Mouse (Mus musculus) testis, postnatal 14 days (tissue): ENCODE measurements around the gene Dusp23.

Source experiments
- DNase-seq: peaks from one replicate; pipeline ENCODE4 v3.0.0; 2021; ENCODE audit warnings: low spot score

Gene Dusp23

DNA sequence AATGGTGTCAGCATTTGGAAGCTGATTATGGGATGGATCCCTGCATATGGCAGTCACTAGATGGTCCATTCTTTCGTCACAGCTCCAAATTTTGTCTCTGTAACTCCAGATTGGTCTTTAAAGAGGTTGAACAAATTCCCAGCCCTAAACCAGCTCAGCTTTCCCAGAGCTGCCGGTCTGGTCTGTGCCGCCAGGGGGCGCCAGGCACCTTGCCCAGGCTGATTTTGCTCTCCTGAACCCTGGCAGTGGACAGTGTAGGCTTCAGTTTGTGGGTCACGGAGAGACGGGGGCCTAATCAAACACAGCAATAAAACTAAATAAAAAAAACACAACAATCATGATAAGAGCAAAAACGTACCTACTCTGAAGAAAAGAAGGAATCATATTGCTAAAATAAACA is 13.5 kb downstream of the Dusp23 start:
- DNase-seq, result peak; percentile 43

- no peak for DNase-seq
Measured at GRCm38 (mm10) chr1:172618141-172618540, 14.6 kb downstream of the Dusp23 start.

DNA sequence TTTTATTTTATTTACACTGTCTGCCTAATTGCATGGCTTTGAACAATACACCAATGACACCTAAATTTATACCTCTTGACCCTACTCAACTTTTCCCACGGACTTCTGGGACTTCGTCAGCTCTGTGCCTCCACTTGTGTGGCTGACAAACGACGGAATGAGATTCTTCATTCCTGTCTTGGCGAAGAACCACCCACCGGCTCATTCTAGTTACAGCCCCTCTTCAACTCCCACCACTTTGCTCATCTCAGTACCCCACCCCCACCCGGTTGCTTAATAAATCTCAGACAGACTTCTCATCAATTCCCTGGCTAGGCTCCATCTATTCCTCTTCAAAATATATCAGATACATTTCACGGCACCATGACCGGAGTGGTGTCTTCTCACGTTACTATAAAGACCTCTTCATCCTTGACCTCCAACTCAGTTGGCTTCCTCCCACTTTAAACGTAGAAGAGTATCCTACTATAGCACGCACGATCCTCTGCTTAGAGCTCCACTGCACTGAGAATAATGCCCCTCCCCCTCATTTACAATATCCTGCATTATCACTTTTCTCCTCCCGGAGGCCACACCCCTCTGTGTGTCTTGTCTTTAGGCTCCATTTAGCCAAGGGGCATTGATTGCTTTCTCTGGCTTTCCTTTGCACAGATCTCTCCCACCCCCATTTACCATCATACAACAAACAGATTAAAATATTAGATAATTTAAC is 15.2 kb downstream of the Dusp23 start:
- no peak for DNase-seq

GRCm38 (mm10) chr1:172616537-172617300 is 16.0 kb downstream of the Dusp23 start:
- DNase-seq, result no peak

DNA sequence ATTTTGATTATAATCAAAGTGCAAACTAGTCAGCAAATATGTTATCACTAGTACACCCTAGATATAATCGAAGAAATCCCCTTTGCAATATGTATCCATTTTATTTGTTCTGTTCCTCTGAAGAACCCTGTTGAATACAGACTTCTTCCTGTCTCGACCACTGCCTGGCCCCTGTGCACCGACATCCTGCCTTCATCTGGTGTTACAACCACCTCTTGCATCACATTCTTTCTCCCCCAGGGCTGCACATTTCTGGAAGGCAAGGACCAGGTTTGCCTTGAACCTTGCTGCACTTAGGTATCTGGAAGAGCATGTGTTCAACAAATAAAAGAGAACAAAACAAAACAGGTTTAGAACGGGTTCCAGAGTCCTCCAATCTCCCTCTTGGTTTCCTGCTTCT is 17.4 kb downstream of the Dusp23 start:
- DNase-seq, result no peak

GRCm38 (mm10) chr1:172614654-172615053 is 18.1 kb downstream of the Dusp23 start:
- no peak for DNase-seq

GRCm38 (mm10) chr1:172612745-172613144 is 20.0 kb downstream of the Dusp23 start:
- no peak for DNase-seq

- DNase-seq, result no peak
Measured at GRCm38 (mm10) chr1:172611304-172611703, 21.5 kb downstream of the Dusp23 start.

DNA sequence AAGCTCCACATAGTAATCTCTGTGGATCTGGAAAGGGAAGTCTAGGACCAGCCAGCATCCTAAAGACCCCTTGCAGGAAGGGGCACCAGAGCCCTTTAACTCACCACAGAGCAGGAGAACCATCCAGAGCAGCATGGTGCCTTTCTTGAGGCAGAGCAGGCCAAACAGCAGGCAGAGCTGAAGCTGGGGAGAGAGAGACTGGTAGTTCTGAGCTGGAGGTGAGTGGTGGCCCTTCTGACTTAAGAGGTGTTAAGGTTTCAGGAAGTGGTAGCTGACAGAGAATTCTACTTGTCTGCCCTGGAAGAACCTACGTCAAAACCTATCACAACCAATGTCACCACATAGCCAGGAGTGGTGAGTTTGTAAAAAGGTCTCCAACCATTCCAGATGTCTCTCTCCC is 30.4 kb downstream of the Dusp23 start, which contains the start of gene Fcrl6:
Gene Fcrl6 (minus strand): TSS at position 226 of the 400 bp plus-strand sequence.
- no peak for DNase-seq

- no peak for DNase-seq
Measured at GRCm38 (mm10) chr1:172594495-172594894, 38.3 kb downstream of the Dusp23 start.

DNA sequence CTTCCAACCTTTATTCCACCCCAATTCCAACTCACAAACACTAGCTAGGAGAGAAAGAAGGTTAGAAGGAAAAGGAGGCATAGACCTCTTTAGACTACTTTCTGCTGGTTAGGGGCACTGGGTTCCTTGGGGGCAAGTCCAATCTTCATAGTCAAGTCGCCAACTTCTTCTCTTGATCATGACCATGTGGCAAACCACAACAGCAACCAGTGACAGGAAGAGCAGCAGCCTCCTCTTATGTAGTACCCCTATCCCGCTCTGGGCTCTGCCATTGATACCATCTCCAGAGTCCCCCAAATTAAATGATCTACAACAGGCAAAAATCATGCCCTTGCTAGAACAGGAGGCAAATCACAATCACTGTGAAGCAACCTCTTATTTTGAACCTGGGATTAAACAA is 38.8 kb downstream of the Dusp23 start:
- DNase-seq, result no peak

- DNase-seq, result no peak
Measured at GRCm38 (mm10) chr1:172593321-172593720, 39.4 kb downstream of the Dusp23 start.

DNA sequence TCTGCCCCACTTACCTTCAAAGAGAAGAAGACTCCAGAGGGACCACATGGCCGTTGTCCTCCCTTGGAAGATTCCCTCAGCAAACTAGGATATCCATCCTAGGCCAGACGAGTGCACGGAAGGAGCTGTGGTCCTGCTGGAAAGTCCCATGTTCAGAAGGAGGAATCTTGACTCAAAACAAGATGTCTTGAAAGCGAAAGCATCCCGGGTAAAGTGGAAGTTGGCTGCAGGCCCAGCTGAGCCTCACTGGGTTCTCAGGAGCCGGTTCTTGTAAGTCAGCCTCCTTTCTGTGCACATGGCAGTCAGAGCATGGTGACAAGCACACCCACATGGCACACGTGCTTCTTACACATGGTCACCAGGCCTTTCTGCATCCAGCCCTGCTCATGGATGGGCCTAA is 42.4 kb downstream of the Dusp23 start, which contains the start of gene Slamf8:
Gene Slamf8 (minus strand): TSS at position 184 of the 400 bp plus-strand sequence.
- DNase-seq, result no peak

- DNase-seq, result no peak
Measured at GRCm38 (mm10) chr1:172585612-172586567, 46.9 kb downstream of the Dusp23 start.

DNA sequence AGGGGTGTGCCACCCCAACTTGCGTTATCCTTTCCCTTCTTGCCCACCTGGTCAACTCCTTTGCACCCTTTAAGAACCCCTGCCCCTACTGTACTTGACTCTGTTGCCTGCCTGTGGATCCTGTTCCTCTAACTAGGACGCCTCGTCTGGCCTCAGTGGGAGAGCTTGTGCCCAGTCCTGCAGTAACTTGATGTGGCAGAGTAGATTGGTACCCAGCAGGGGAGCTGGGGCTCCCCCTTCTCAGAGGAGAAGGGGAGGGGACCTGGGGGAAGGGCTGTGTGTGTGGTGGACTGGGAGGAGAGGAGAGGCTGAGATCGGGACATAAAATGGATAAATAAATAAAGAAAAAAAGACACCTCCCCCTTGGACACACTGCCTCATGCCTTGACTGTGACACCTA is 47.7 kb downstream of the Dusp23 start:
- DNase-seq, result no peak

- no peak for DNase-seq
Measured at GRCm38 (mm10) chr1:172584271-172584670, 48.5 kb downstream of the Dusp23 start.

- DNase-seq, result no peak
Measured at GRCm38 (mm10) chr1:172582436-172582835, 50.3 kb downstream of the Dusp23 start.
